Mouse (Mus musculus): ENCODE measurements around the gene Cdk5.

The Cdk5 gene

DNA sequence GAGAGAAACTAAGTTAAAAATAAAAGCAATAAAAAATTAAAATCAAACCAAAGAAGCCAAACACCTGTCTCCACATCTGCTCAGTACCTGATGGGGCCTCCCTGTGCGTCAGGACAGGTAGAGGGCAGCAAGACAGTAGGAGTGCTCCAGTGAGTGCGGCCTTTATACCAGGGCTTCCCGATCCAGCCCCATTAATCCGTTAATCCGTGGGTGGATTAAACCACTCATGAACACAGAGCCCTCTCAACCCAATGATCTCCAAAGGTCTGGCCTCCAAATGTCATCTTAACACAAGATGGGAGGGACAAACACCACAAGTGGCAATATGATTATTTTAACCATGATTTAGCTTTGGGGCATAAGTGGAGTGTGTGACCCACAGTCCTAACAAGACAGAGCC is 49.5 kb downstream of the Cdk5 start:
- no peak for DNase-seq (ENCODE audit: low spot score)

GRCm38 (mm10) chr5:24369767-24370166 is 53.6 kb downstream of the Cdk5 start:
- no peak for DNase-seq (ENCODE audit: low spot score)
